Mouse (Mus musculus): ENCODE measurements around the gene Plac1. TPM values are rescaled to one million over a fixed set of nuclear protein-coding genes. Genes with fewer than 3 reads are reported as not detected.

Plac1 gene
- total and polyA plus RNA-seq, 2 experiments from 2014 or later: not detected

DNA sequence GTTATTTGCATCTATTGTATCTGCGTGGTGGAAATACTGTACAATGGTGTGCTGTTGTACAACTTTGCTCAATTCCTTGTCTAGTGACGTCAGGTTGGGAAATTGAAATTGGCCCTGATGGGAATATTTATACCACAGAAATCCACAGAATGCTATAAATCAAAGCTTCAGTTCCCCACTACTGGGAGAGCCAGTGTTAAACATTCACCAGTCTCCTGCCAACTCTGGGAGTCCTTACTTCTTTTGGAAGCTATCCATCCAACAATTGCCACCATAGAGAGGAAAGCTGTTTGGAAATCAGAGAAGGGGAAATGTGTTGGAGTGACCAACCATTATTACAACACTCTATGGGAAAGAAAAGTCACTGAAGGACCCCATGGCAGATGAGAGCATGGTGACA, 100.3 kb downstream of the Plac1 start:
- TF ChIP-seq CTCF (IDR thresholded peaks at IDR 0.05; ENCODE audit: low read depth): no peak
- H3K4me1 ChIP-seq (ENCODE audit: insufficient read depth): no peaks in the 10 kb centered on the region
- H3K4me3 ChIP-seq (ENCODE audit: low read depth, low read length): no peak overlapping the region
- H3K36me3 ChIP-seq (ENCODE audit: insufficient read depth): no peaks in the 10 kb centered on the region
- H3K4me2 ChIP-seq (ENCODE audit: low read depth): no peak overlapping the region
- no peak overlapping the region for H3K9ac ChIP-seq
- no peaks in the 10 kb centered on the region for H3K27me3 ChIP-seq (ENCODE audit: insufficient read depth, low read length)
- no peaks in the 10 kb centered on the region for H3K9me3 ChIP-seq (ENCODE audit: low read length)
- WGBS: 81% methylated on average over 2 of the region's 2 CpGs
- DNase-seq: no peak
- no peak overlapping the region for H3K27ac ChIP-seq (ENCODE audit: low read depth, low read length)
- ATAC-seq: no peak

DNA sequence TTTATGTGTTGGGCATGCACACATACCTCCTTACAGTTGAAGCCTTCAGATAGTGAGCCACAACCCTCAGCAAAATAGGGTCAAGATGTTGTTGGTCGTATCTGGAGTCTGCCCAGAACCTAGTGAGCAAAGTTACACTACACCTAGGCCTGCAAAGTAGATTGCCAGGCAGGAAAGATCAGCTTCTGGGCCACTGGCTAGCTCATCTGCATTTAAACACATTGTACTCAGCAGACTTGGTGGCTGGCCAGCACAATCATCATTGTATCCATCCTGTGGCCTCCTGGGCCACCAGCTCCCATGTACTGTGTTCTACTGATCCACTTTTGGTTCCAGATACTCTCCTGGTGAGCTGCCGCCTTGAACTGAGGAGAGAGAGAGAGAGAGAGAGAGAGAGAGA, 102.8 kb downstream of the Plac1 start:
- no peak for ATAC-seq
- Histone ChIP-seq H3K4me2 (ENCODE audit: low read depth) (no peak overlapping the region), H3K27me3 (ENCODE audit: insufficient read depth, low read length) (no peaks in the 10 kb centered on the region), H3K27ac (ENCODE audit: low read depth, low read length) (no peak overlapping the region), H3K4me3 (ENCODE audit: low read depth, low read length) (no peak overlapping the region), H3K4me1 (ENCODE audit: insufficient read depth) (no peaks in the 10 kb centered on the region), H3K36me3 (ENCODE audit: insufficient read depth) (no peaks in the 10 kb centered on the region), H3K9me3 (ENCODE audit: low read length) (no peaks in the 10 kb centered on the region), H3K9ac (no peak overlapping the region)
- TF ChIP-seq CTCF (IDR thresholded peaks at IDR 0.05; ENCODE audit: low read depth): no peak
- 69% methylated on average over 2 of the region's 2 CpGs for WGBS
- DNase-seq: no peak

DNA sequence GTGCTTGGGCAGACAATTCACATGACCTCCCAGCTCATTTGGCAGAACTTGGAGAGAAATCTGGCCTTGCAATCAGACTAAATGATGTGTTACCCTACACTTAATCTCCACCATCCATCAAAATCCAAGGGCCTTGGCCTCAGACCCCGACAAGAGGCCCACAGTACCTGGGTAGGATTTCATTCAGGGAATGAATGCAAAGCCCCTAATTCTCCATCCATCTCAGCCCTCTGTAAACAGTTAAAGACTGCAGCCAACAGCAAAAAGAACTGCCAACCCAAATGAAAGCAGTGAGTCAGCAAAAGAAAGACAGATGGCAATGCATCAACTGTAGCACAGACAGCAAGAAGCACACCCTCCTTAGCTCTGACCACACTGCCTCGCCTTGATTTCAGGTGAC, 110.4 kb downstream of the Plac1 start:
- Histone ChIP-seq H3K27me3 (ENCODE audit: insufficient read depth, low read length) (no peaks in the 10 kb centered on the region), H3K4me1 (ENCODE audit: insufficient read depth) (no peaks in the 10 kb centered on the region), H3K9ac (no peak overlapping the region), H3K4me3 (ENCODE audit: low read depth, low read length) (no peak overlapping the region), H3K36me3 (ENCODE audit: insufficient read depth) (no peaks in the 10 kb centered on the region), H3K4me2 (ENCODE audit: low read depth) (no peak overlapping the region), H3K9me3 (ENCODE audit: low read length) (no peaks in the 10 kb centered on the region), H3K27ac (ENCODE audit: low read depth, low read length) (no peak overlapping the region)
- 41% methylated on average over 2 of the region's 2 CpGs for WGBS
- no peak for TF ChIP-seq CTCF (IDR thresholded peaks at IDR 0.05; ENCODE audit: low read depth)
- DNase-seq (no peak), ATAC-seq (no peak)

DNA sequence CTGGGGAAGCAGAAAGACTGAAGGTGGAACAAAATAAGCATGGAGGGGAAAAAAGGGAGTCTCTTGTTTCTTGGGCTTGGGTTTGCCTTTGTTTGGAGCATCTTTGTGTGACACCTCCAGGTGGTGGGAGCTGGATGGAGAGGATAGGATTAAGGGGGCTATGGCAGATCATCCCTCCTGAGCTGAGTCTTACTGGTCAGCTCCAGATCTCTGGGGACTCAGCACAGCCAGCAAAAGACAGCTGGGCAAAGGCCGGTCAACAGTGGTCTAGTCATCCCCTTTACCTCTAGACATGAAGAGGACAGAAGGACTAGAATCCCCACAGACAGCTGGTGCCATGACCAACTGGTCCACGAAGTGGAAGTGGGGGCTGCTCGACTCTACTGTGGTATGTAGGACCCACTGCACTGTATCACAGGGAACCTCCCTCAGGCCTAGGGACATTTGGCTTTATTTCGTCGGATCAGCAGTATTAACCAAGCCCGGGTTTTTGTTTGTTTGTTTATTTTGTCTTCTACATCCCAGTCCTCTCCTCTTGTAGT, 113.3 kb downstream of the Plac1 start:
- H3K27ac ChIP-seq (ENCODE audit: low read depth, low read length): no peak overlapping the region
- H3K4me1 ChIP-seq (ENCODE audit: insufficient read depth): no peaks in the 10 kb centered on the region
- H3K4me3 ChIP-seq (ENCODE audit: low read depth, low read length): no peak overlapping the region
- 81% methylated on average over 6 of the region's 6 CpGs for WGBS
- ATAC-seq: no peak
- H3K27me3 ChIP-seq (ENCODE audit: insufficient read depth, low read length): no peaks in the 10 kb centered on the region
- no peak overlapping the region for H3K4me2 ChIP-seq (ENCODE audit: low read depth)
- H3K9me3 ChIP-seq (ENCODE audit: low read length): no peaks in the 10 kb centered on the region
- no peaks in the 10 kb centered on the region for H3K36me3 ChIP-seq (ENCODE audit: insufficient read depth)
- H3K9ac ChIP-seq: no peak overlapping the region
- DNase-seq: no peak
- TF ChIP-seq CTCF (IDR thresholded peaks at IDR 0.05; ENCODE audit: low read depth): no peak

DNA sequence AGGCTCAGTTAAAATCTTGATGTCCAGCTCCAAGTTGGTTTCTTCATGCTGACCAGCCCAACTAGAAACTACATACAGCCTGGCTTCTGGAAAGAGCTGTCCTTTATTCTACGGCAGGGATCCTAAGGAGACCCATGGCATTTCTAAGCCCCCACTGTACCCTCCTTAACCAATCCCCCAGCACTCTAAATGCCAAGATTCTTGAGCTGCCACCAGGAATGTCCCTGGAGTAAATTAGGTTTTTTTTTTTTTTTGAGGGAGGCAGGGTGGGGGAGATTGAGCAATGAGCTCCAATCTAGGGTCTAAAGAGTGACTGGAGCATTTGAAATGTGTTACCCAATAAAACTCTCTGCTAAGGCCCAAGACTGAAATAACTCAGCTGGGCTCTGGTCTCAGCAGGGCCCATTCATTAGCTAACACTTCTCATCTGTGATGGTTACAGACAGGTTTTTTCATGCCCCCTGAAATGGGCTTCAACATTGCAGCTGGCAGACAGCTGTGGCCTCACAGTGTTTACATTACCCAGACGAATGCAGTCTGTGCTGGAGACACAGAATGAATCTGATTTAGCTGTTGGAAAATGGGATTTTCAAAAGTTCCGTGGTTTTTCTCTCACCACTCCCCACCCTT, 114.0 kb downstream of the Plac1 start:
- H3K9ac ChIP-seq: no peak overlapping the region
- no peak overlapping the region for H3K4me2 ChIP-seq (ENCODE audit: low read depth)
- no peaks in the 10 kb centered on the region for H3K9me3 ChIP-seq (ENCODE audit: low read length)
- TF ChIP-seq CTCF (IDR thresholded peaks at IDR 0.05; ENCODE audit: low read depth): no peak
- no peaks in the 10 kb centered on the region for H3K4me1 ChIP-seq (ENCODE audit: insufficient read depth)
- peak; percentile 53 for ATAC-seq
- 36% methylated on average over 3 of the region's 3 CpGs for WGBS
- no peaks in the 10 kb centered on the region for H3K27me3 ChIP-seq (ENCODE audit: insufficient read depth, low read length)
- DNase-seq: peak; percentile 10
- H3K4me3 ChIP-seq (ENCODE audit: low read depth, low read length): no peak overlapping the region
- H3K36me3 ChIP-seq (ENCODE audit: insufficient read depth): no peaks in the 10 kb centered on the region
- H3K27ac ChIP-seq (ENCODE audit: low read depth, low read length): no peak overlapping the region

DNA sequence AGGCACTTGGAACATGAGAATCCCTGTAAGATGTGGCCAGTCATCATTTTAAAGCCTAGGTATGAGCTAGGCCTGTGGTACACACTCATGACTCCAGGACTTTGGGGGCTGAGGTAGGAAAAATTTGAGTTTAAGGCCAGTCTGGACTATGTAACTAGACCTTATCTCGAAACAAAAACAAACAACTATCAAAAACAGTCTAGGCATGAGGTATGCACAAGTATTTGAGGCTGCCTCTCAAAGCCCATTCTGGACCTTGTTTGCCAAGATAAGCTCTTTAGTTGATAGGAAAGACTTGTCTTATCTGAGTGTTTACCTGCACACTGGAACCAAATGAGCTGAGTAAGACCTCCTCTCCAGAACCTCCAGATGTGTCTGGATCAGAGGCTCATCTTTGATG, 116.3 kb downstream of the Plac1 start:
- H3K4me1 ChIP-seq (ENCODE audit: insufficient read depth): no peaks in the 10 kb centered on the region
- H3K4me2 ChIP-seq (ENCODE audit: low read depth): no peak overlapping the region
- 83% methylated on average over 1 of the region's 1 CpGs for WGBS
- H3K36me3 ChIP-seq (ENCODE audit: insufficient read depth): no peaks in the 10 kb centered on the region
- no peak overlapping the region for H3K9ac ChIP-seq
- no peaks in the 10 kb centered on the region for H3K9me3 ChIP-seq (ENCODE audit: low read length)
- TF ChIP-seq CTCF (IDR thresholded peaks at IDR 0.05; ENCODE audit: low read depth): no peak
- H3K4me3 ChIP-seq (ENCODE audit: low read depth, low read length): no peak overlapping the region
- H3K27ac ChIP-seq (ENCODE audit: low read depth, low read length): no peak overlapping the region
- no peaks in the 10 kb centered on the region for H3K27me3 ChIP-seq (ENCODE audit: insufficient read depth, low read length)
- ATAC-seq (no peak), DNase-seq (no peak)

DNA sequence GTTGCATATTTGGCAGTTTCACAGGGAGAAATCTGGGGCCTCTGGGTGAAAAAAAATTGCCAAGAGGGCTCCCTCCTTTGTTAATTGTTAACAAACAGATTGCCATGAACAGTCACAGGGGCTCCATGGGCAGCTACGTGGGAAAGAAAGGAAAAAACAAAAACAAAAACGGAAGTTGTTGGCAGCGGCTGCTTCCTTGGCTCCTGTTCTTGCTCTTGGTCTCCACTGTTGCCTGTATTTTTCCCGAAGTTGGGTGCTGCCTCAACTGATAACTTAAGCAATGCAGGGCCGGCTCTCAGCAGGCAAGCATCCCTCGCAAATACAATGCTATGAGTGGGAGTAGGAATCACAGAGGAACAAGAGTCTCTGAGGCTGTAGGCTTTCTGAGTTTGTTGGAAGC, 121.3 kb downstream of the Plac1 start:
- no peaks in the 10 kb centered on the region for H3K27me3 ChIP-seq (ENCODE audit: insufficient read depth, low read length)
- H3K36me3 ChIP-seq (ENCODE audit: insufficient read depth): no peaks in the 10 kb centered on the region
- ATAC-seq (no peak; the same call in 1 of the 2 replicates), DNase-seq (peak; percentile 20)
- H3K9me3 ChIP-seq (ENCODE audit: low read length): no peaks in the 10 kb centered on the region
- no peak overlapping the region for H3K4me2 ChIP-seq (ENCODE audit: low read depth)
- TF ChIP-seq CTCF (IDR thresholded peaks at IDR 0.05; ENCODE audit: low read depth): no peak
- WGBS: 58% methylated on average over 6 of the region's 6 CpGs
- no peaks in the 10 kb centered on the region for H3K4me1 ChIP-seq (ENCODE audit: insufficient read depth)
- H3K9ac ChIP-seq: no peak overlapping the region
- no peak overlapping the region for H3K27ac ChIP-seq (ENCODE audit: low read depth, low read length)
- no peak overlapping the region for H3K4me3 ChIP-seq (ENCODE audit: low read depth, low read length)

All from forebrain, postnatal 0 days (tissue).